Mouse (Mus musculus): ENCODE data around the gene Pramef12.

DNA sequence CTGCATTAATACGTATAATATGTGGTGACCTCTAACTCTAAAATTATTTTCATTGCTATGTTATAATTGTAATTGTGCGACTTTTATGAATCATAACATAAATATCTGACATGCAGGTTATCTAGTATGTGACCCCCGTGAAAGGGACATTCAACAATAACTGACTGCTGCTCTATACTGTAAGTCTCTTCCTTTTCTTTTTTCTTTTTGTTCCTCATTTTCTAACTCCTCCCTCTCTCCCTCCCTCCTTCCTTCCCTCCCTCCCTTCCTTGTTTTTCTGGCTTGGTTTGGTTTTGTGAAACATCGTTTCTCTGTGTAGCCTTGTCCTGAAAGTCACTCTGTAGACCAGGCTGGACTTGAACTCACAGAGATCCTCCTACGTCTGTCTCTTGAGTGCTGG, 16.3 kb upstream of the Pramef12 start:
- TF ChIP-seq CTCF (IDR thresholded peaks at IDR 0.05; ENCODE audit: low read depth) (no peak), EP300 (IDR thresholded peaks at IDR 0.05; ENCODE audit: low read depth) (no peak)
